Mouse (Mus musculus): ENCODE data around the gene Cyb5rl.

Cyb5rl gene

GRCm38 (mm10) chr4:107061560-107061959, 5.2 kb upstream of the Cyb5rl start:
- DNase-seq (ENCODE audit: low read depth, low spot score), result no peak

DNA sequence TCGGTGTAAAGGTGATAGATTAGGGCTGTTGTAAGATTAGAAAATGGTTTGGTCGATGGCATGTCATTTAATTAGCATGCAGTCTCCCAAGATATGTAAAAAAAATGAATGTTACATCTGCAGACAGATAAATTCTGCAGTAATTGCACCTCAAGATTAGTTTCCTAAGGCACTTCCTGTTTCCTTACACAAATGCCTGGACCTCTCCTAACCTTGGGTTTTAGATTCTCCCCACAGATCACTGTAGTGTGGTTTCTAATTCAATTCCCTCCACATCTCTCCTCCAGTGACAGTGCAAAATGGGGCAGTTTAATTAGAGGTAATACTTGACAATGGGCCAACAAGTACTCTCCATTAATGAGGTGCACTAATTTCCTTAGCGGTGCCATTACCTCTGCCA, 3.6 kb upstream of the Cyb5rl start:
- no peak for DNase-seq (ENCODE audit: low read depth, low spot score)

DNA sequence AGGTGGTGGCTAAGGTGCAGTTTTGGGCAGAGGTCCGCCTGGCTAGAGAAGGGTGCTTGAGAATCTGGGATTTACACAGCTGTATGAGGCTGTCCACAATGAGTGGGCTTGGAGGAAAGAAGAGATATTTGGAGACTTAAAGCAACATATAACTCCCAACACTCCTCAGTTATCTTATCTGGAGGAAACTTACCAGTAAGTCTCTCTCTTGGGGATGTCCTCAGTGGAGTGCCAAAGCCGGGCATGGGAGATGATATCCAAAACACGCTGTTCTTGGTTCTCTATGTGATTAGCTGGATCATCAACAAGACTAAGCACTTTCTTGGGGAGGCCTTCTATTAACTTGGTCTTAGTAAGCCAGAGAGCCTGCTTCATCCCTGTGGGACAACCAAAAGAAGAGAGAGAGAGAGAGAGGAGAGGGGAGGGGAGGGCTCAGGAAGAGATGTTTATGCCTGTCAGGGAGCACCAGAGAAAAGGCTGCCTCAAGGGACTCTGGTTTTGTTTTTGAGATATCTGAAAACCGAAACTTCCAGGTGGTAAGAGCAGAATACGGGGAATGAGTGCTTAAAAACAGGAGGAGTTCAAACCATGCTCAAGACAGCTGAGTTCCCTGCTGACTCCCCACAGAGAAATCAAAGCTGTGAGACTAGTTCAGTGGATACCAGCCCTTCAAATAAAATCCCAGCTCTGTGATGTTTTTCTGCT, 2.2 kb upstream of the Cyb5rl start:
- DNase-seq (ENCODE audit: low read depth, low spot score), result no peak

- no peak for DNase-seq (ENCODE audit: low read depth, low spot score)
Observed at GRCm38 (mm10) chr4:107067151-107067840, 508 bp downstream of the Cyb5rl start.

DNA sequence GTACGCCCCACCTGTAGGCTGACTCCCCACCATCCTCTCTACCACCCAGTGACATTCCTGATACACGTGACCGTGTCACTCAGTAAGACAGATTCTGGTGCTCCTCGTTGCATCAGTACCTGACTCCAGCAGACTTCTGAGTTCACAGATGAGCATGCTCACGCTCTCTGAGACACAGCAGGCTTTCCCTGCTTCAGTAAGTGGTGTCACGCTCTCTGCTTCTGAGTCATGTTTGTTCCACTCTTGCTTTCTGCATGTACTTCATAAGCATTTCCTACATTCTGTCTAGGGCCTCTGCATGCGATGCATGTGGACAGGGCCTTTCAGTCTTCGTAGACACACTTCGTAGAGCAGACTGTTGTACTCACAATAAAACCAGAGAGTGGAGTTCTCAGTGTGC, 5.6 kb downstream of the Cyb5rl start:
- no peak for DNase-seq (ENCODE audit: low read depth, low spot score)

DNA sequence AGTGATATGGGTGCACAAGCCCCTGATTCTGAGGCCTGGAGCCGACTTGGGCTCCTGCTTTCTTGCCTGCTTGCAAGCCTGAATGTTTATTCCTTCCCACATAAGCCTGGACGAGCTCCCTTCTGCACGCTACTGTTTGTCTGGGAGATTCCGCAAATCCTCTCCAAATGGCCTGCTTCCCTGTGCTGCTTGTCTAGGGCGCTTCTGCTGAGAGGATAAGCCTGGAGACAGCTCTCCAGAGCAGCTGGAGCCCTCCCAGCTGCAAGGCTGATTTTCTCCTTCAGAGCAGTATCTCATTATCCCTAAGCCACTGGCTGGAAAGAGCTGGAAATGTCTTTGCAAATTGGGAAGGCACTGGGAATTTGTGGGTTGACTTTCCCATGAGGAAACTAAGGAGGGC, 8.7 kb downstream of the Cyb5rl start:
- peak; percentile 70 for DNase-seq (ENCODE audit: low read depth, low spot score)

GRCm38 (mm10) chr4:107078894-107079293, 12.1 kb downstream of the Cyb5rl start:
- no peak for DNase-seq (ENCODE audit: low read depth, low spot score)

- DNase-seq (ENCODE audit: low read depth, low spot score), result no peak
Observed at GRCm38 (mm10) chr4:107079716-107080115, 12.9 kb downstream of the Cyb5rl start.

DNA sequence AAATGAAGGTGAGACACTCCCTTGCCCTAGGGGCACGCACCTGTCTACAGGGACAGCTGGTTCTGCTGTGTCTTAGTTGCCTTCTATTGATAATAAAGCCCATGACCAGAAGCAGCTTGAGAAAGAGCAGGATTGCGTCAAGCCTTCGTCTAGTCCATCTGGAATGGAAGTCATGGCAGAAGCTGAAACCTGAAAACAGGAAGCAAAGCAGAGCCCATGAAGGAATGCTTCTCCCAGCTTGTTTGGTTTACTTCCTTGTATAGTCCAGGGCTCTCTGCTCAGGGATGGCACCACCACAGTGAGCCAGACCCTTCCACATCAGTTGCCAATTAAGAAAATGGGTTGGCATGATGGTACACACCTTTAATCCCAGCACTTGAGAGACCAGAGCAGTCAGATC, 15.4 kb downstream of the Cyb5rl start:
- DNase-seq (ENCODE audit: low read depth, low spot score), result no peak

DNA sequence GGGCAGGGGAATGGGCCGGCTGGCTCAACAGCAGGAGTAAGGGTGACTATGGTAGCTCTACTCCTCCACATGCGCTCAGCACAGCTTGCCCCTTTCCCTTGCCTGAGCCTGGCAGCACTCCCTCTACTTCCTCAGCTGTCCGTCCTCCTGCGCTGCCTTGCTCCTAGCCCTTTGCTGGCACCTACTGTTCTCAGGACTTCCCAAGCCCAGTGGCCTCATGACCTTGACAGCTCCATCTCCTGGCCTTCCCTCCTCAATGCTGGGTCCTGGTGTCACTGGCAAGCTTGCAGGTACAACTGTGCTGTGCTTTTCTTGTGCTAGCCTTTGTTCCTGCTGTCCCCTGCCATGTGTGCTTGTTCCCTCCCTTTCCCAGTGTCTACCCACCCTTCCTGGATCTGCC, 16.3 kb downstream of the Cyb5rl start:
- no peak for DNase-seq (ENCODE audit: low read depth, low spot score)

DNA sequence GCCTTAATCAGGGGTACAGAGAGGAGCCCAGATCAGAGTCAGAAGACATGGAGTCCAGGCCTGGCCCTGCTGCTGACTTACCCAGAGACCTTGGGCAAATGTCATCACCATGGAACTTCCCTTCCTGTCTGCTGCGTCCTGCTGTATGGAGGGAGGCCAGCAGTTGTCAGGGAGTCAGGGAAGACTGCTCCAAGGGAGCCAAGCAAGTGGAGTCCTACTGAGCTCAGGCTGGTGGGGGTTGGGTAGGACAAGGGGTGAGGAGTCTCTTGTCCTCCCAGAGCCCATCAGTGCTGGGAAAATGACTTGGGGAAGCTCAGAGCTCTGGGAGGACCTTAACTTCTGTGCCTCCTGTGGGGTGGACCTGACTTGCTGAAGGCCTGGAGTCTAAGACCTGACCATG, 17.6 kb downstream of the Cyb5rl start:
- no peak for DNase-seq (ENCODE audit: low read depth, low spot score)

DNA sequence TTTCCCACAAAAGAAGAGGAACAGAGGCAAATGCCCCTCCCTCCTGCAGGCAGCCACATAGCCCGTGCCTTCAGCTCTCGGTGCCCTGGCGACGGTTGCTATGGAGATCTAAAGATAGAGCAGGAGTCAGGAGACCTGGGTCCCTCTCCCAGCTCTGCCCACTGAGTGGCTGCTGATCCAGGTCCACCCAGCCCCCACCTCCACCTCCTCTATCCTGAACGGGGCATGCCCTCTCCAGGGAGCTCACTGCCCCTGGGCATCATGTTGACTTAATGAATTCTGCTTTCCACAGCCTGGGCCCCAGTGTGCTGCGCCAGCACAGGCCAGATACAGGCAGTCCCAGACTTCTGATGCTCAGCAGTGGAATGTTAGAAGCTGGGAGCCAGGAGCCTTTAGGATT, 18.1 kb downstream of the Cyb5rl start:
- DNase-seq (ENCODE audit: low read depth, low spot score), result peak; percentile 93

- DNase-seq (ENCODE audit: low read depth, low spot score), result no peak
Observed at GRCm38 (mm10) chr4:107091696-107092095, 24.9 kb downstream of the Cyb5rl start.

- DNase-seq (ENCODE audit: low read depth, low spot score), result no peak
Observed at GRCm38 (mm10) chr4:107094484-107095187, 27.8 kb downstream of the Cyb5rl start.

GRCm38 (mm10) chr4:107096043-107096442, 29.3 kb downstream of the Cyb5rl start:
- DNase-seq (ENCODE audit: low read depth, low spot score), result peak; percentile 29

DNA sequence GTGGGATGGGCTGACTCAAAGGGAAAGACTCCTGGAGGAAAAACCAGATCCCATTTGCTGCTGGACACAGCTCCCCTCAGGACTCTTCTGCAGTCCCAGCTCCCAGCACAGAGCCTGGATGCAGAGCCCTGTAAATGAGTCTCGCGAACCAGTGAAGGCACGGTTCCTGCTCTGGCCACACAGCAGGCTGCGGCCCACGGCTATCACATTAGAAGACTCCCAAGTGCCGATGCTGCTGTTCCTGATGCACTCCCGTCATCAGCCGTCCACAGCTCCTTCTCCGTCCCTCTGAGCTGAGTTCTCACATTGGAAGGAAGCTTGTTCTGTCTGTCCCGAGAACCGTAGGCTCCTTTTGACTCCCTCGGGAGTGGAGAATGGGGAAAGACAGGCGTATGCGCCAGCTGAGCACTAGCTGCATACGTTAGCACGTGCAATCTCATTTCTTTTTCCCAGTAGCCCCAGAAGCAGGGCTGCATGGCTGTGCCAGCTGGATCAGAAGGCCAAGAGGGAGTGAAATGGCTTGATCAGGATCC, 30.1 kb downstream of the Cyb5rl start, which contains the start of gene Cdcp2:
Gene Cdcp2, plus strand, starts transcription at position 51 of the 533 bp plus-strand sequence.
- no peak for DNase-seq (ENCODE audit: low read depth, low spot score)

DNA sequence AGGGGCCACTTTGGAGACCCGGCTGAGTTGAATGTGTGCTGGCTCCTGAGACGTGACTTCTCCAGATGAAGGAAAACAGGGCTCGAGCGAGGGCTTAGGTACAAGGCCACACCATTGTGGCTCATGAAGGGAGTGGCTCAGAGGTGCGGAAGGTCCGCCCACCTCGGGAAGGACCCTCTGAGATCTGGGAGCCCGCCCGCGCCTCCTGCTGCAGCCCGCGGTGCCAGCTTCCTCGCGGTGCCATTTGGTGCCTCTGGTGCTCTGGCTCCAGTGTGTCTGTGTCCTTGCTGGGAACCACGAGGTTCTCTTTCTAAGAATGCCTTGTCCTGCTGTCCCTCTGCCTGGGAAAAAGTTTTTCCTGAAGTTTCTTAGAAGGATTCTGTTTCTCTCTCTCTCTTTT, 31.1 kb downstream of the Cyb5rl start:
- no peak for DNase-seq (ENCODE audit: low read depth, low spot score)

DNA sequence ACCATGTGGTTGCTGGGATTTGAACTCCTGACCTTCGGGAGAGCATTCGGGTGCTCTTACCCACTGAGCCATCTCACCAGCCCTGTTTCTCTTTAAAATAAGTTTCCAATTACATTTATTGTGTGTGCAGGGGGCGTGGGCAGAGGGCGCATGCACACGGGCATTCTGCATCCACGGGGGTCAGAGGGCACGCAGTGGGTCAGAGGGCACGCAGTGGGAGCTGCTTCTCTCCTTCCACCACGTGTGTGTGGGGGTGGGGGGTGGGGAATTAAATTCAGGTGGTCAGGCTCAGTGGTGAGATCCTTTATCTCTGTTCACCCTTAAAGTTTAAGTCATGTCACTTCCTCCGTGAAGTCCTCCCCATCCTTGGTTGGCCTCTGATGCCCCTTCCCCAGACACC, 31.6 kb downstream of the Cyb5rl start:
- no peak for DNase-seq (ENCODE audit: low read depth, low spot score)

GRCm38 (mm10) chr4:107098791-107099525, 32.2 kb downstream of the Cyb5rl start:
- no peak for DNase-seq (ENCODE audit: low read depth, low spot score)

GRCm38 (mm10) chr4:107102220-107102619, 35.4 kb downstream of the Cyb5rl start:
- DNase-seq (ENCODE audit: low read depth, low spot score), result no peak

- no peak for DNase-seq (ENCODE audit: low read depth, low spot score)
Observed at GRCm38 (mm10) chr4:107106777-107107176, 40.0 kb downstream of the Cyb5rl start.

DNA sequence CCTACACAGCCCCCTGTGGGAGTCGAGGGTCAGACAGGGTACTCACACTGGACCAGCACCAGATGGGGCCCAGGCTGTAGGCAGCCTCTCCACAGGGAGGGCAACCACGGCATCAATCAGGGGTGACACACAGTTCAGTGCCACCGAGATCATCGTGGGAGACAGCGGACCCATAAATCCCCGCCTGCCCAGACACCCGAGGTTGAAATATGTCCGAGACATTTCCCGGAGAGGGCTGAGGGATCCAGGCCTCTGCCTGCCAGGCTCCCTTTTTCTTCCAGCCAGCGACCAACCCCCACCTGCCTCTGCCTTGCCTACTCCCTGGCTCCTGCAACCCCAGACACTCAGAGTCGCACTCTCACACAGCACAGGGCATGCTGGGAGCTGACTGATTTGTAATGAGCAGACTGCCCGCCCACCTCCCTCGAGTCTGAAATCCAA, 41.5 kb downstream of the Cyb5rl start:
- peak; percentile 85 for DNase-seq (ENCODE audit: low read depth, low spot score)

Measured in brain, adult 2 months (tissue).